Mouse (Mus musculus): ENCODE results near the gene Bcl2a1d. TPM values are rescaled to one million over a fixed set of nuclear protein-coding genes. Genes with fewer than 3 reads are reported as not detected.
A peak's percentile ranks its signal among the peaks of the same experiment; 100 is the strongest.
"Not testable (repeated sequence)": the region's sequence is repeated elsewhere in the genome, so short reads cannot be mapped to it uniquely, and the experiment has no call there.

Gene Bcl2a1d
- polyA plus RNA-seq, 1 experiment from 2014 or later = 0.51 TPM

GRCm38 (mm10) chr9:88719989-88720537, 11.7 kb downstream of the Bcl2a1d start, which contains the start of gene Mthfsl:
Mthfsl (minus strand) TSS chr9:88720296.
- H3K27ac ChIP-seq = peak within 1 kb of the TSS; percentile 87
- H3K4me3 ChIP-seq (replicated peaks; ENCODE audit: low read depth, low read length) = peak within 1 kb of the TSS; percentile 23
- ATAC-seq (replicated peaks; ENCODE audit: low FRiP score, low read depth) (peak; percentile 53), DNase-seq (ENCODE audit: low spot score) (peak; percentile 29)
- TF ChIP-seq CTCF (IDR thresholded peaks at IDR 0.05; ENCODE audit: low read depth) = peak; percentile 34
- H3K9me3 ChIP-seq (replicated peaks; ENCODE audit: low read length); H3K4me1 ChIP-seq (replicated peaks; ENCODE audit: insufficient read depth, low read length); H3K27me3 ChIP-seq (ENCODE audit: insufficient read depth, low read length); H3K36me3 ChIP-seq (ENCODE audit: insufficient read depth, low read length); H3K9ac ChIP-seq (ENCODE audit: low read depth, low read length): not testable (repeated sequence)
- peak within 1 kb of the TSS; percentile 51 for H3K4me2 ChIP-seq (ENCODE audit: low read length)
- WGBS = 18% methylated on average over 11 of the region's 12 CpGs

- ATAC-seq (replicated peaks; ENCODE audit: low FRiP score, low read depth) = peak; percentile 97
- not testable (repeated sequence) for DNase-seq (ENCODE audit: low spot score); H3K9ac ChIP-seq (ENCODE audit: low read depth, low read length); H3K4me1 ChIP-seq (replicated peaks; ENCODE audit: insufficient read depth, low read length); H3K9me3 ChIP-seq (replicated peaks; ENCODE audit: low read length); H3K36me3 ChIP-seq (ENCODE audit: insufficient read depth, low read length); H3K27me3 ChIP-seq (ENCODE audit: insufficient read depth, low read length)
- Histone ChIP-seq H3K27ac (peak overlapping the region; percentile 87), H3K4me3 (replicated peaks; ENCODE audit: low read depth, low read length) (peak overlapping the region; percentile 23), H3K4me2 (ENCODE audit: low read length) (peak overlapping the region; percentile 46)
- 7% methylated on average over 16 of the region's 46 CpGs for WGBS
These were observed 12.4 kb downstream of the Bcl2a1d start for GRCm38 (mm10) chr9:88719073-88719921.

- H3K4me2 ChIP-seq (ENCODE audit: low read length); H3K9ac ChIP-seq (ENCODE audit: low read depth, low read length); H3K36me3 ChIP-seq (ENCODE audit: insufficient read depth, low read length); ATAC-seq (replicated peaks; ENCODE audit: low FRiP score, low read depth); DNase-seq (ENCODE audit: low spot score); H3K27ac ChIP-seq; H3K9me3 ChIP-seq (replicated peaks; ENCODE audit: low read length); H3K27me3 ChIP-seq (ENCODE audit: insufficient read depth, low read length); H3K4me1 ChIP-seq (replicated peaks; ENCODE audit: insufficient read depth, low read length): not testable (repeated sequence)
- 67% methylated on average over 5 of the region's 5 CpGs for WGBS
- 0 out of 2 replicates have a peak overlapping the region, but pooled peaks have one; percentile 23 for H3K4me3 ChIP-seq (replicated peaks; ENCODE audit: low read depth, low read length)
These were observed 13.1 kb downstream of the Bcl2a1d start for GRCm38 (mm10) chr9:88718593-88718992.

- not testable (repeated sequence) for H3K36me3 ChIP-seq (ENCODE audit: insufficient read depth, low read length); H3K27ac ChIP-seq; H3K9ac ChIP-seq (ENCODE audit: low read depth, low read length); H3K4me3 ChIP-seq (replicated peaks; ENCODE audit: low read depth, low read length); H3K9me3 ChIP-seq (replicated peaks; ENCODE audit: low read length); H3K4me2 ChIP-seq (ENCODE audit: low read length); H3K27me3 ChIP-seq (ENCODE audit: insufficient read depth, low read length); H3K4me1 ChIP-seq (replicated peaks; ENCODE audit: insufficient read depth, low read length); ATAC-seq (replicated peaks; ENCODE audit: low FRiP score, low read depth)
- peak; percentile 7 for DNase-seq (ENCODE audit: low spot score)
- WGBS = 31% methylated on average over 2 of the region's 2 CpGs
- peak; percentile 29; the same call in 1 of the 2 replicates for TF ChIP-seq CTCF (IDR thresholded peaks at IDR 0.05; ENCODE audit: low read depth)
These were observed 13.6 kb downstream of the Bcl2a1d start for GRCm38 (mm10) chr9:88718140-88718539.

GRCm38 (mm10) chr9:88714515-88714914, 17.2 kb downstream of the Bcl2a1d start:
- H3K9ac ChIP-seq (ENCODE audit: low read depth, low read length); H3K4me2 ChIP-seq (ENCODE audit: low read length); H3K27ac ChIP-seq; H3K9me3 ChIP-seq (replicated peaks; ENCODE audit: low read length); H3K4me1 ChIP-seq (replicated peaks; ENCODE audit: insufficient read depth, low read length); DNase-seq (ENCODE audit: low spot score); H3K4me3 ChIP-seq (replicated peaks; ENCODE audit: low read depth, low read length); ATAC-seq (replicated peaks; ENCODE audit: low FRiP score, low read depth); H3K36me3 ChIP-seq (ENCODE audit: insufficient read depth, low read length); H3K27me3 ChIP-seq (ENCODE audit: insufficient read depth, low read length): not testable (repeated sequence)
- 65% methylated on average over 5 of the region's 5 CpGs for WGBS

- ATAC-seq (replicated peaks; ENCODE audit: low FRiP score, low read depth); H3K4me2 ChIP-seq (ENCODE audit: low read length); H3K4me1 ChIP-seq (replicated peaks; ENCODE audit: insufficient read depth, low read length); H3K9ac ChIP-seq (ENCODE audit: low read depth, low read length); DNase-seq (ENCODE audit: low spot score); H3K4me3 ChIP-seq (replicated peaks; ENCODE audit: low read depth, low read length); H3K9me3 ChIP-seq (replicated peaks; ENCODE audit: low read length); H3K36me3 ChIP-seq (ENCODE audit: insufficient read depth, low read length); H3K27me3 ChIP-seq (ENCODE audit: insufficient read depth, low read length); H3K27ac ChIP-seq: not testable (repeated sequence)
- 82% methylated on average over 3 of the region's 3 CpGs for WGBS
These were observed 19.5 kb downstream of the Bcl2a1d start for GRCm38 (mm10) chr9:88712164-88712749.

GRCm38 (mm10) chr9:88710910-88711438, 20.7 kb downstream of the Bcl2a1d start:
- H3K4me2 ChIP-seq (ENCODE audit: low read length); H3K27ac ChIP-seq; ATAC-seq (replicated peaks; ENCODE audit: low FRiP score, low read depth); H3K9me3 ChIP-seq (replicated peaks; ENCODE audit: low read length); H3K4me3 ChIP-seq (replicated peaks; ENCODE audit: low read depth, low read length); H3K36me3 ChIP-seq (ENCODE audit: insufficient read depth, low read length); H3K27me3 ChIP-seq (ENCODE audit: insufficient read depth, low read length); H3K4me1 ChIP-seq (replicated peaks; ENCODE audit: insufficient read depth, low read length); DNase-seq (ENCODE audit: low spot score); H3K9ac ChIP-seq (ENCODE audit: low read depth, low read length): not testable (repeated sequence)
- 95% methylated on average over 4 of the region's 5 CpGs for WGBS

GRCm38 (mm10) chr9:88710439-88710838, 21.3 kb downstream of the Bcl2a1d start:
- not testable (repeated sequence) for ATAC-seq (replicated peaks; ENCODE audit: low FRiP score, low read depth); H3K4me1 ChIP-seq (replicated peaks; ENCODE audit: insufficient read depth, low read length); H3K4me2 ChIP-seq (ENCODE audit: low read length); H3K27ac ChIP-seq; H3K9me3 ChIP-seq (replicated peaks; ENCODE audit: low read length); H3K4me3 ChIP-seq (replicated peaks; ENCODE audit: low read depth, low read length); H3K9ac ChIP-seq (ENCODE audit: low read depth, low read length); DNase-seq (ENCODE audit: low spot score); H3K27me3 ChIP-seq (ENCODE audit: insufficient read depth, low read length); H3K36me3 ChIP-seq (ENCODE audit: insufficient read depth, low read length)
- WGBS = 85% methylated on average over 2 of the region's 2 CpGs

GRCm38 (mm10) chr9:88709794-88710193, 21.9 kb downstream of the Bcl2a1d start:
- ATAC-seq (replicated peaks; ENCODE audit: low FRiP score, low read depth) = not testable (repeated sequence)

More at GRCm38 (mm10) chr9:88709794-88710193, 21.9 kb downstream of the Bcl2a1d start:
- H3K4me1 ChIP-seq (replicated peaks; ENCODE audit: insufficient read depth, low read length); H3K9me3 ChIP-seq (replicated peaks; ENCODE audit: low read length); H3K9ac ChIP-seq (ENCODE audit: low read depth, low read length); H3K27ac ChIP-seq; H3K4me2 ChIP-seq (ENCODE audit: low read length); H3K27me3 ChIP-seq (ENCODE audit: insufficient read depth, low read length); H3K4me3 ChIP-seq (replicated peaks; ENCODE audit: low read depth, low read length); H3K36me3 ChIP-seq (ENCODE audit: insufficient read depth, low read length); DNase-seq (ENCODE audit: low spot score): not testable (repeated sequence)
- WGBS = 71% methylated on average over 5 of the region's 5 CpGs
